Mouse (Mus musculus): ENCODE data around the gene Plcl1. TPM values are rescaled to one million over a fixed set of nuclear protein-coding genes. Genes with fewer than 3 reads are reported as not detected.

Gene Plcl1
- 9.0 TPM for polyA plus RNA-seq (2014; fragmentation: Illumina TruSeq; extraction: RNeasy Lipid Tissue Mini Kit (QIAGEN cat#74804); ENCODE audit: low read depth, low replicate concordance)

DNA sequence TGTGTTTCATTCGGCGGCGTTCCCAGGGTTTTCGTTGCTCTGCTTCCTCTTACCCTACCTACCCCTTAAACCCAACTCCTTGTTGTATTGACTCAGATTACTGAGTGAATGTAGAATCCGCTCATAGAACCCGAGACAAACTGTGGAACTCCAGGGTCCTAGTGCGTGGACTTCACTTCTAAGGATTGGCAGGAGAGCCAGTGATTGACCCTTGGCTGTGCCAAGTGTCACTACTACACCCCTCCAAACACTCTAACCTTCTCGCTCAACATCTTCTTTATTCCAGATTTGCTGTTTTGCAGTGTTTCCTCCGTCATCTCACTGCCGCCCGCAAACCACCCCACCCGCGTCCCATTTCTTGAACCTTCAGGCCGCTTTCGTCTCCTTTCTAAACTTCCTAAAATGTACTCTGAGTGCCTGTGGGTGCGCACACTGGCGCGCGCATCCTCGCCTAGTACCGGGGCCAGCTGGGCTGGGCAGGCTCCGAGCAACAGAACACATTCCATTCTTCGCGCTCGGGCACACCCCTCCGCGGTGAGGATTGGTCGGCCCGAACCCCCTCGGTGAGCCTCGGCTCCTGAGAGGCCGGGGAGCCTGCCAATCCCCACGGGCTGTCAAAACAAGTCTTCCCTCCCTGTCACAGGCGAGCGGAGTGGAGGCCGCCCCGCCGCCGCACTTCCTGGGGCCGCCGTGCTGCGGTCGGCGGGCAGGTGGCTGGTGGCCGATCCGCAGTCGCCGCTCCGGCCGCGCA lies at the start of gene Plcl1:
Gene Plcl1, plus strand, starts transcription at position 650 of the 751 bp plus-strand sequence.

DNA sequence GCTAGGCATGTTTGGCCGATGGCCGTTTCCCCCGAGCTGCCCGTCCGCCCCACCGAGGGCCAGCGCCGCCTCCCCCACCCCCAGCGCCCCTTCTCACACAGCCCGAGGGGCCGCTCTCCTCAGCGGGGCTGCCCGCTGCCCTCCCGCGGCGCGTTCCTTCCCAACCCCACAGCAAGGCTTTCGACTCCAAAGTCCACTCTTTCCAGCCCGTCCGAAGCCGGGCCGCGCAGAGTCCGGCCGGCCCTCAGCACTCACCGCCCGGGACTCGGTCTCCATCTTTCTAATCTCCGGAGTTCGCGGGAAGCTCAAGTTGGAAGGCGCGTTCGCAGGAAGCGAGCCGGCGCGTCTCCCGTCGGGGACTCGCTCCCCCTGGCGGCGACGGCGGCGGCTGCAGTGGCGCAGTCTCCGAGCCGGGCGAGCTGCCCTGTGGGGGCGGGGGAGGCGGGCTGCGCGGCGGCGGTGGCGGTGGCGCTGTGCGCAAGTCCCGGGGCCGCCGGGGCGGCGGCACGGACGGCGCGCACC lies 42.6 kb upstream of the Plcl1 start, which contains the start of gene Boll:
Gene Boll, minus strand, starts transcription at position 426 of the 522 bp plus-strand sequence.

Other genes starting within 250 kb of the Plcl1 start
- gene Rftn2, start 179.1 kb upstream of the Plcl1 start, polyA plus RNA-seq (2014; fragmentation: Illumina TruSeq; extraction: RNeasy Lipid Tissue Mini Kit (QIAGEN cat#74804); ENCODE audit: low read depth, low replicate concordance): 19.8 TPM
- 12.2 TPM for gene Mars2, start 168.7 kb upstream of the Plcl1 start, polyA plus RNA-seq (2014; fragmentation: Illumina TruSeq; extraction: RNeasy Lipid Tissue Mini Kit (QIAGEN cat#74804); ENCODE audit: low read depth, low replicate concordance)
- gene Boll, start 42.5 kb upstream of the Plcl1 start, polyA plus RNA-seq (2014; fragmentation: Illumina TruSeq; extraction: RNeasy Lipid Tissue Mini Kit (QIAGEN cat#74804); ENCODE audit: low read depth, low replicate concordance): not detected

Measured in adrenal gland, adult 10 weeks (tissue).